Mouse (Mus musculus) ovary, adult 18-20 months (tissue): Measurements from ENCODE around the gene Taar7b.
A peak's percentile ranks its signal among the peaks of the same experiment; 100 is the strongest.

Experiments used
- DNase-seq: peaks from one replicate; pipeline ENCODE4 v3.0.0; 2022; ENCODE audit warnings: low spot score, mixed read lengths

Gene Taar7b

DNA sequence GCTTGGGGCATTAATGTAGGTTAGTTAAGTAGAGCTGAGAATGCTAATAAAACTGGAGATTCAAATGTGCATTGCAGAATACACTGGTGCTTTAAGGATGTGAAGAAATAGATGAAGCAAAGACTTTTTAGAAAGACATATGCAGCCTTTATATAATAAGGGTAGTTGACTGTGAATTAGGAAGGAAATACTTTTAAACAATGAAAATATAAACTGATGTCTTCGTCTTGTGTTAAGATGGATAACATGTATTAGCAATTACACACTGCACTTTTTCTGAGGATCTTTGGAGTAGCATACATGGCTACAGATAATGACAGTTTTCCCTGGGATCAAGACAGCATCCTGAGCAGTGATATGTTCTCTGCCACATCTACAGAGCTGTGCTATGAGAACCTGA is at the start of gene Taar7b:
Gene Taar7b (plus strand): TSS at position 301 of the 400 bp plus-strand sequence.
- DNase-seq = no peak

GRCm38 (mm10) chr10:23951714-23952113 is 48.0 kb upstream of the Taar7b start:
- no peak for DNase-seq

DNA sequence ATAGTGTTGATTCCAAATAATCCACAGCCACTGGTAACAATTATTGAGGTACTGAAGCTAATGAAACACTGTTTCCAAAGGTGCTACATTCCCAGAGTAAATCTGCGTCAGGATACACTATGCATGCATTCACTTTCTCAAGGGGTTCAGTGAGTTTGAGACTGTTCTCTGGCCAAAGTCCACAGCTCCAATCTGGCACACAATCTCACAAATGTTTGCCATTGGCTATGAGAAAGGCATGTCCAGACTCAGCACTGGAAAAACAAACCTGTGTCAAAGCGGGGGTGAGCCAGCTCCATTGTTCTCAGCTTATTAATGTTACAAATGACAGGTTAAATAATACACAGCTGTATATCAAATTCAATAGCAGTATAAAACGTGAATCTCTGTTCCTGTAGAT is 40.7 kb upstream of the Taar7b start:
- DNase-seq = no peak

GRCm38 (mm10) chr10:23960444-23960915 is 39.3 kb upstream of the Taar7b start, which contains the start of gene Taar4:
Gene Taar4 (plus strand): TSS chr10:23960494.
- no peak for DNase-seq

DNA sequence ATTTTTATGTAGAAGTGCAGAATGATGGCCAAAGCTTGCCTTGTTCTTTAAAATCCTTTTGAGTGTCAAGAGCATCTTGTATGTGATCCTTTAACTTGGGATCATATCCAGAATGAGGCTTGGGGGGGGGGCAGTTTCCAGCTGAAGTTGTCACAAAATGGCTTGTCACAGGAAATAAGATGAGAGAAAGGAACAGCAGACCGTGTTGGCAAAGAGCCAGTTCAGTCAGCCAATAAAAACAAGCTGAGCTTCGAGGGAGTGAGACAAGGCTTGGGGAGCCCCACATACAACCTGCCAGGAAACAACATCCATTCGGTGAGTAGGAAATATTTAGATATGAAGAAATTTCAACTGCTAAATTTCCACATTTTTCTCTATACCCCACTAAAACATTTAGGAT is 36.3 kb upstream of the Taar7b start:
- DNase-seq = no peak

DNA sequence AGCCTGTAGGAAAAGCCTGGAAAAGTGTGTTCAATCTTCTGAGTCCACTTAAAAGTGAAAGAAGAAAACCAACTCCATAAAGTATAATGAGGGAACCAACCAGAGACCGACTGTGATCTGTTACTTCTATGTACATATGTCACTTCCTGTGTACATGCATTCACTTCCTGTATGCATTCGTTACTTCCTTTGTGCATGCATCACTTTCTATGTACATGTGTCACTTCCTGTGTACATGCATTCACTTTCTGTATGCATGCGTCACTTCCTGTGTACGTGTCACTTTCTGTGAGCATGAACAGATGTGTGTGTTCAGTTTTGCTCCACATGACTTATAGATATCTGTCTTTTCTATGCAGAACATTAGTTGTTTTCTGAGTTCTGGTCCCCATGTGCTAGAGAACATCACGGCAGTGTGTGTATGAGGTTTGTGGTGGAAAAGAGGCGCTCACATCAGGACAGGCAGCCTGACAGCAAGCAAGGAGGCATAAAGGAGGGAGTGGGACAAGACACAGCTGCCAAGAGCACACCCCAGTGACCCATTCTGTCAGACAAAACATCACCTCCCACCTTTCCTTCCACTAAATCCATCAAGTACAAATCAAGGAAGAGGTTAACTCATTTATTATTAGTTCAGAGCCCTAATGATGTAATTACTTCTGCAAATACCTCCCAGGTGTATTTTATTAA is 34.7 kb upstream of the Taar7b start:
- no peak for DNase-seq

- no peak for DNase-seq
Observed at GRCm38 (mm10) chr10:23970656-23971165, 29.0 kb upstream of the Taar7b start, which contains the start of gene Taar5. Gene Taar5 (plus strand): TSS chr10:23970706.

- DNase-seq = no peak
Observed at GRCm38 (mm10) chr10:23971256-23971655, 28.5 kb upstream of the Taar7b start.

DNA sequence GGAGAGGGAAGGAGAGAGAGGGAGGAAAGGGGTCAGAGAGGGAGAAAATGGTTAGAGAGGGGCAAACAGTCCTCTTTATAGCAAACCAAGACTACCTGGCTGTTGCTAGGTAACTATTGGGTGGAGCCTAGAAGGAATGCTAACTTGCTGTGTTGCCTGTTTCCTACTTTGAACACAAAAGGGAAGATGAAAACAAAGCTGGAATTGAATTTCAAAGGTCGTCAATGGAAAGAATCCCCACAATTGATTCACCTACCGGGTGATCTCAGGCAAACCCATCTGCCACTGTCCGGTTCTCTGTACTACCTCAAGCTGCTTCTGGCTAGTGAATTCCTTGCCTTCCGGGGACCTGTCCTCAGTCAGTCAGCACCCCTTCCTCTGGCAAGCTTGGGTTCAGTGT is 21.8 kb upstream of the Taar7b start:
- no peak for DNase-seq

DNA sequence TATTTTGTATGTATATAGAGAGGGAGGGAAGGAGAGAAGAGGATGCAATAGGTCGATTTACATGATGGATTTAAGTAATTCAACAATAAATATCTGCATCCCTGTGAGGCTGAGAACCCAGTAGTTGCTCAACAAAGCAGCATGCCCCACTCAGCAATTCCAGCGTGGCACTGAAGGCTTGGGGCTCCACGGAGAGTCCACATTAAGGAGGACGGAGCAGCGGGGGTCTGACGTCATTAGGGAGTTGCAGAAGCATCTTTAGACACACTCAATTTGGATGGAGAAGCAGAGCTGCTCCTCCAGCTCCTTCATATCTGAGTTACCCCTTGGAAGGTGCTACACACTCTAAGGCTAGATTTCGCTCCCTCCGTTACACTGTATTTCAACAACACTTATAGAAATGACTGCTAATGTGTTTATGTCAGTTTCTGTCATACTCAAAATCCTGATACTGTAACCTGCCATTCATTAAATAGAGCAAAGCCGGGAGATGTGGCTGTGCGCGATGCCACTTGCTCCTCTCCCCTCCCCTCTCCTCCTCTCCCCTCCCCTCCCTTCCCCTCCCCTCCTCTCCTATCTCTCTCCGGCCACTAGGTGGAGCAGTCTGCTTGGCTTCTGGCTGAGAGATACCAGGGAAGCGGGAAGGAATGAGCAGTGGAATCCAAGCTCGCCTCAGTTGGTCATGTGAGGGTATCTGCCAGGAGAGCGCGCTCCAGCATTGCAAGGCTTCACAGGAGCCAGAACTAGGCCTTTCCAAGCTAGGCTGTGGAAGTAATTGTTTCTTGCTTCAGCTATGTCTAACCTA is 20.6 kb upstream of the Taar7b start:
- DNase-seq = peak; percentile 67

DNA sequence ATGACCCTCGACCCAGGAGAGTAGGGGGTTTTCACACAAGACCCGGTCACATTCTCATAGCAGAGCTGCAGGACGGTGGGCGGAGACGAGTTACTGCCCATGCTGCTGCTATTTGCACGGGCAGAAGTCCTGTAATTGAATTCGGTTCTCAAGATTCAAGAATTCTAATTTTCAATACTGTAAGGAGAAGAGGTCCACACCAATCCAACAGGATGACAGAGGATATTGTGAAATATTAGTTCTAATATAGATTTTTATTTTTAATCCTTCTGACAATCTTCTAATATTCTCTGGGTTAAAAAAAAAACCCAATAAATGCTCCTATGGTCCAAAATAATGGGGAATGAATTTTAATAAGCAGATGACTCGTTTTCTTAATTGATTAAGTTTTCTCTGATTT is 14.2 kb upstream of the Taar7b start, which contains the start of gene Taar6:
Gene Taar6 (minus strand): TSS at position 101 of the 400 bp plus-strand sequence.
- no peak for DNase-seq

DNA sequence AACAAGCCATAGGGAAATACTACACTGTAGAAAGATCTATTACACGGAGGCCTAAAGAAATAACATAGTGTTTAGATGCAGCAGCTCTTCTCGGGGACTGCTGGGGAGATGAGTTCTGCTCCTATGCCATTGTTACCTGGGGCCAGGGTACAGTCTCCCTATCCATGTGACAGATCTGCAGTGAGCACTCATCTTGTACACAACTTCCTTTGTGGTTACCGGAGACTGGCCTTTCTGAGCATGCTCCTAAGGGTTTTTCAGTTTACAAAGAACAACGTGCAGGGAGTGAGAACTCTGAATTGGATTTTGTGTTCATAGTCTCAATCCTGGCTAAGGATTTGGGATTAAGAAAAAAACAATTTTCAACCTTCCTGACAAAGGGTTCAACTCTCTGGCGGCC is 13.3 kb upstream of the Taar7b start:
- no peak for DNase-seq

- no peak for DNase-seq
Observed at GRCm38 (mm10) chr10:23993381-23993780, 6.4 kb upstream of the Taar7b start, which contains the start of gene Taar7a. Gene Taar7a (minus strand): TSS chr10:23993481.

DNA sequence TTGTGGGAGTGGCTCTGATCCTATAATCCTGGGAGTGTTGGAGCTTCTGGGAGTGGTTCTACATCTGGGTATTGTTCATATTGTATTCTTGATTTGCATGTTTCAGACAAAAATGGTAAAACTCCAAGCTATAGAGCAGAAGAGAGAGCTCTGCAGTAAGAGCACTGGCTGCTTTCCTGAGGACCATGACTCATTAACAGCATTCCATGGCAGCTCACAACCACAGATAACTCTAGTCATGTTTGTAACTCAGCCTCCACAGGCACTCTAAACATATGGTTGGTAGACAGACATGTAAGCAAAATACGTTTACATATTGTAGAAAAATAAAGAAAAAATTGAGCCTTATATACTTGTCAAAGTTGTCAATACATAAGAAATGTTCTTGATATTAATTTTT is 6.7 kb downstream of the Taar7b start:
- DNase-seq = no peak

DNA sequence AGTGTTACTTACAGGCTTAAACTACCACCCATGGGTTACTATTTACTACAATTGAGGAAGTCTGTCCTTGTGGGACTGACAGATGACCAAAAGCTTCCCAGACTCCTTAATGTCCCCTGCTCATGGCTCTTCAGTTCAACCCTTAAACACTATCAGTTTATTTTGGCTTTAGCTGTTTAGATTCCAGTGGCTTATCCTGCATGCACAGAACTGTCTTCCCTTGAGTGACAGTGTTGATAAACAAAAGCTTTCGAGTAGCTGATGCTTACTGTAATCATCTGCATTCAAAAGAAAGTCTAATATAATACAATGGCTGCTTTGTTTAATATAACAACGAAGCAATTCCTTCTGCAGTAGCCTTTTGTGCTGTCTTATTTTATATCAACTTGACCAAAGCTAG is 7.3 kb downstream of the Taar7b start:
- no peak for DNase-seq

DNA sequence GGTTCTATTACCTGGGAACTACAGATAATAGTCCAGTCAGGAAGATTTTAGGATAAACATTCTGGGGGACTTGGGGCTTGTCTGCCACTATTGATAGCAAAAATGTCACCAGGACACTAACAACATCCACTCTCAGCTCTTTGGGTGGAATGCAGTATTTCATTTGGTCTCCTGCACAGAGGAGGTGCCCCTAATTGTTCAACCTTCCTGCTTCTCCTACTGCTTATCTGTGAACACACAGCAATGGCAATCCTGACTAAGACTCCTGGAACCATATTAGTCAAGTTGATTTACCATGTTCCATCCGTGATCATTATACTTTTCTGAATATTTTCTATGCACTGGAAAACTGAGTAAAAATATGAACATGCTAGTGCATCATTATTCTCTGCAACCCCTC is 8.4 kb downstream of the Taar7b start:
- DNase-seq = no peak

GRCm38 (mm10) chr10:24026922-24027321 is 27.2 kb downstream of the Taar7b start, which contains the start of gene Taar7d:
Gene Taar7d (plus strand): TSS chr10:24027222.
- no peak for DNase-seq

DNA sequence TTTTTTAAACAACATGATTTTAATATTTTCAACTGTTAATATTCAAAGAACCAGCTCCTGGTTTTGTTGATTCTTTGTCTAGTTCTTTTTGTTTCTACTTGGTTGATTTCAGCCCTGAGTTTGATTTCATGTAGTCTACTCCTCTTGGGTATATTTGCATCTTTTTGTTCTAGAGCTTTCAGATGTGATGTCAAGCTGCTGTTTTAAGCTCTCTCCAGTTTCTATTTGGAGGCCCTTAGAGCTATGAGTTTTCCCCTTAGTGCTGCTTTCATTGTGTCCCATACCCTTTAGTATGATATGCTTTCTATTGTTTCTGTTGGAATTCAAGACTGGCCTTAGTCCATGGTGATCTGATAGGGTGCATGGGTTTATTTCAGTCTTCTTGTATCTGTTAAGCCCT is 31.6 kb downstream of the Taar7b start:
- no peak for DNase-seq

GRCm38 (mm10) chr10:24037314-24037713 is 37.6 kb downstream of the Taar7b start, which contains the start of gene Taar7e:
Gene Taar7e (plus strand): TSS chr10:24037614.
- no peak for DNase-seq

- DNase-seq = no peak
Observed at GRCm38 (mm10) chr10:24040120-24040869, 40.6 kb downstream of the Taar7b start.

GRCm38 (mm10) chr10:24049210-24049609 is 49.5 kb downstream of the Taar7b start, which contains the start of gene Taar7f:
Gene Taar7f (plus strand): TSS chr10:24049510.
- no peak for DNase-seq
